Mouse (Mus musculus) right cerebral cortex, postnatal 36 days (tissue): ENCODE data around the gene Nop53.
"Not testable (repeated sequence)": the region's sequence is repeated elsewhere in the genome, so short reads cannot be mapped to it uniquely, and the experiment has no call there.

Experiments used
- DNase-seq, 2 experiments: peaks; one replicate each; pipeline ENCODE4 v3.0.0; 2022; ENCODE audit warnings: low spot score in 2 of 2, mixed read lengths in 1 of 2

The Nop53 gene

GRCm38 (mm10) chr7:15919947-15920346 lies 25.9 kb downstream of the Nop53 start:
- no peak for DNase-seq

- DNase-seq = no peak
Measured at GRCm38 (mm10) chr7:15918371-15918770, 27.5 kb downstream of the Nop53 start.

- no peak for DNase-seq
Measured at GRCm38 (mm10) chr7:15916996-15917395, 28.9 kb downstream of the Nop53 start.

GRCm38 (mm10) chr7:15916134-15916723 lies 29.6 kb downstream of the Nop53 start:
- DNase-seq = no peak

- not testable (repeated sequence) for DNase-seq
Measured at GRCm38 (mm10) chr7:15915695-15916094, 30.2 kb downstream of the Nop53 start.

- no peak for DNase-seq
Measured at GRCm38 (mm10) chr7:15914751-15915150, 31.1 kb downstream of the Nop53 start.

GRCm38 (mm10) chr7:15914252-15914651 lies 31.6 kb downstream of the Nop53 start:
- DNase-seq = no peak

- peak in 1 of 2 experiments; percentile 34 for DNase-seq
Measured at GRCm38 (mm10) chr7:15912183-15912582, 33.7 kb downstream of the Nop53 start.

- no peak for DNase-seq
Measured at GRCm38 (mm10) chr7:15910521-15910920, 35.4 kb downstream of the Nop53 start.

- DNase-seq = no peak
Measured at GRCm38 (mm10) chr7:15907971-15908590, 37.8 kb downstream of the Nop53 start.

- no peak for DNase-seq
Measured at GRCm38 (mm10) chr7:15906602-15907001, 39.3 kb downstream of the Nop53 start.

- DNase-seq = no peak
Measured at GRCm38 (mm10) chr7:15905861-15906260, 40.0 kb downstream of the Nop53 start.

GRCm38 (mm10) chr7:15901366-15902048 lies 44.4 kb downstream of the Nop53 start:
- DNase-seq = no peak

GRCm38 (mm10) chr7:15894251-15894650 lies 51.6 kb downstream of the Nop53 start:
- DNase-seq = no peak
